Mouse (Mus musculus): ENCODE measurements at regions not wholly inside any gene's neighbourhood (a gene's known extent, or its start where the extent isn't known, plus 50 kb on each side); places are given as distances from the start of the nearest gene placed in this dataset.

GRCm38 (mm10) chr5:118458727-118459390 is 101.6 kb upstream of the Med13l start:
- DNase-seq (ENCODE audit: low spot score) (peak; percentile 93), ATAC-seq (ENCODE audit: insufficient read depth, low read depth) (peak; percentile 84)
- H3K9ac ChIP-seq (replicated peaks; ENCODE audit: low read depth, low read length): peak overlapping the region; percentile 54
- peak overlapping the region; percentile 57 for H3K4me2 ChIP-seq (ENCODE audit: low read depth, low read length)
- peak overlapping the region; percentile 28 for H3K4me3 ChIP-seq (ENCODE audit: low read depth, low read length)
- H3K36me3 ChIP-seq (replicated peaks; ENCODE audit: control insufficient read depth, insufficient read depth, low read length): no peaks in the 10 kb centered on the region
- peak overlapping the region; percentile 66 for H3K27ac ChIP-seq (ENCODE audit: low read depth)
- no peaks in the 10 kb centered on the region for H3K9me3 ChIP-seq (replicated peaks; ENCODE audit: control insufficient read depth, low read length)
- WGBS: 5% methylated on average over 16 of the region's 16 CpGs
- 0 out of 2 replicates have a peak, but pooled peaks cover 4% of the 10 kb centered on the region for H3K4me1 ChIP-seq (ENCODE audit: control insufficient read depth, insufficient read depth)
- TF ChIP-seq EP300 (IDR thresholded peaks at IDR 0.05; ENCODE audit: low read depth): no peak
- TF ChIP-seq CTCF (IDR thresholded peaks at IDR 0.05; ENCODE audit: low read depth): no peak
- peaks cover 18% of the 10 kb centered on the region for H3K27me3 ChIP-seq (ENCODE audit: control insufficient read depth, insufficient read depth, low read length)

GRCm38 (mm10) chr5:118459391-118459792 is 101.1 kb upstream of the Med13l start:
- DNase-seq (ENCODE audit: low spot score): peak; percentile 31
- Histone ChIP-seq H3K4me2 (ENCODE audit: low read depth, low read length) (peak overlapping the region; percentile 57), H3K27ac (ENCODE audit: low read depth) (peak overlapping the region; percentile 66), H3K4me1 (ENCODE audit: control insufficient read depth, insufficient read depth) (0 out of 2 replicates have a peak, but pooled peaks cover 4% of the 10 kb centered on the region), H3K4me3 (ENCODE audit: low read depth, low read length) (peak overlapping the region; percentile 28), H3K9ac (replicated peaks; ENCODE audit: low read depth, low read length) (peak overlapping the region; percentile 54), H3K27me3 (ENCODE audit: control insufficient read depth, insufficient read depth, low read length) (peaks cover 23% of the 10 kb centered on the region), H3K9me3 (replicated peaks; ENCODE audit: control insufficient read depth, low read length) (no peaks in the 10 kb centered on the region), H3K36me3 (replicated peaks; ENCODE audit: control insufficient read depth, insufficient read depth, low read length) (no peaks in the 10 kb centered on the region)
- ATAC-seq (ENCODE audit: insufficient read depth, low read depth): peak; percentile 52
- WGBS: 11% methylated on average over 12 of the region's 12 CpGs
- TF ChIP-seq EP300 (IDR thresholded peaks at IDR 0.05; ENCODE audit: low read depth) (no peak), CTCF (IDR thresholded peaks at IDR 0.05; ENCODE audit: low read depth) (no peak)

GRCm38 (mm10) chr5:118461967-118462366 is 98.5 kb upstream of the Med13l start:
- H3K4me1 ChIP-seq (ENCODE audit: control insufficient read depth, insufficient read depth): peaks cover 17% of the 10 kb centered on the region
- H3K4me2 ChIP-seq (ENCODE audit: low read depth, low read length): no peak overlapping the region
- no peaks in the 10 kb centered on the region for H3K9me3 ChIP-seq (replicated peaks; ENCODE audit: control insufficient read depth, low read length)
- H3K36me3 ChIP-seq (replicated peaks; ENCODE audit: control insufficient read depth, insufficient read depth, low read length): no peaks in the 10 kb centered on the region
- H3K27me3 ChIP-seq (ENCODE audit: control insufficient read depth, insufficient read depth, low read length): peaks cover 25% of the 10 kb centered on the region
- no peak for DNase-seq (ENCODE audit: low spot score)
- no peak overlapping the region for H3K9ac ChIP-seq (replicated peaks; ENCODE audit: low read depth, low read length)
- ATAC-seq (ENCODE audit: insufficient read depth, low read depth): no peak
- 55% methylated on average over 4 of the region's 4 CpGs for WGBS
- TF ChIP-seq EP300 (IDR thresholded peaks at IDR 0.05; ENCODE audit: low read depth) (no peak), CTCF (IDR thresholded peaks at IDR 0.05; ENCODE audit: low read depth) (no peak)
- no peak overlapping the region for H3K27ac ChIP-seq (ENCODE audit: low read depth)
- H3K4me3 ChIP-seq (ENCODE audit: low read depth, low read length): no peak overlapping the region

- 12% methylated on average over 22 of the region's 22 CpGs for WGBS
Measured at GRCm38 (mm10) chr5:118464931-118465801, 95.3 kb upstream of the Med13l start.

GRCm38 (mm10) chr5:118465991-118466750 is 94.3 kb upstream of the Med13l start:
- DNase-seq (ENCODE audit: low spot score): no peak

More at GRCm38 (mm10) chr5:118464931-118465801, 95.3 kb upstream of the Med13l start:
- TF ChIP-seq EP300 (IDR thresholded peaks at IDR 0.05; ENCODE audit: low read depth): no peak
- peak; percentile 54 for DNase-seq (ENCODE audit: low spot score)
- Histone ChIP-seq H3K27ac (ENCODE audit: low read depth) (peak overlapping the region; percentile 34; the same call in 1 of the 2 replicates), H3K36me3 (replicated peaks; ENCODE audit: control insufficient read depth, insufficient read depth, low read length) (no peaks in the 10 kb centered on the region), H3K4me1 (ENCODE audit: control insufficient read depth, insufficient read depth) (peaks cover 13% of the 10 kb centered on the region), H3K9ac (replicated peaks; ENCODE audit: low read depth, low read length) (0 out of 2 replicates have a peak overlapping the region, but pooled peaks have one; percentile 32), H3K27me3 (ENCODE audit: control insufficient read depth, insufficient read depth, low read length) (peaks cover 25% of the 10 kb centered on the region), H3K4me3 (ENCODE audit: low read depth, low read length) (peak overlapping the region; percentile 15), H3K4me2 (ENCODE audit: low read depth, low read length) (peak overlapping the region; percentile 52), H3K9me3 (replicated peaks; ENCODE audit: control insufficient read depth, low read length) (no peaks in the 10 kb centered on the region)
- peak; percentile 66 for ATAC-seq (ENCODE audit: insufficient read depth, low read depth)

More at GRCm38 (mm10) chr5:118465991-118466750, 94.3 kb upstream of the Med13l start:
- Histone ChIP-seq H3K4me3 (ENCODE audit: low read depth, low read length) (peak overlapping the region; percentile 15; the same call in 1 of the 2 replicates), H3K36me3 (replicated peaks; ENCODE audit: control insufficient read depth, insufficient read depth, low read length) (no peaks in the 10 kb centered on the region), H3K9ac (replicated peaks; ENCODE audit: low read depth, low read length) (0 out of 2 replicates have a peak overlapping the region, but pooled peaks have one; percentile 32), H3K4me2 (ENCODE audit: low read depth, low read length) (peak overlapping the region; percentile 52), H3K27ac (ENCODE audit: low read depth) (peak overlapping the region; percentile 50; the same call in 1 of the 2 replicates), H3K27me3 (ENCODE audit: control insufficient read depth, insufficient read depth, low read length) (peaks cover 19% of the 10 kb centered on the region), H3K9me3 (replicated peaks; ENCODE audit: control insufficient read depth, low read length) (no peaks in the 10 kb centered on the region), H3K4me1 (ENCODE audit: control insufficient read depth, insufficient read depth) (peaks cover 13% of the 10 kb centered on the region)
- ATAC-seq (ENCODE audit: insufficient read depth, low read depth): no peak
- 18% methylated on average over 10 of the region's 10 CpGs for WGBS
- TF ChIP-seq EP300 (IDR thresholded peaks at IDR 0.05; ENCODE audit: low read depth) (no peak), CTCF (IDR thresholded peaks at IDR 0.05; ENCODE audit: low read depth) (no peak)
